Mouse (Mus musculus): ENCODE measurements around the gene Tdgf1.

The Tdgf1 gene

GRCm38 (mm10) chr9:110945926-110946325 is at the start of gene Tdgf1:
Gene Tdgf1, minus strand, starts transcription at chr9:110946158.
- DNase-seq (ENCODE audit: low read depth, low spot score): peak; percentile 90

GRCm38 (mm10) chr9:110994716-110995172 is 48.8 kb upstream of the Tdgf1 start:
- DNase-seq (ENCODE audit: low read depth, low spot score): peak; percentile 96

- DNase-seq (ENCODE audit: low read depth, low spot score): no peak
These were observed 47.3 kb upstream of the Tdgf1 start for GRCm38 (mm10) chr9:110993281-110993709.

GRCm38 (mm10) chr9:110990204-110990603 is 44.2 kb upstream of the Tdgf1 start, which contains the start of gene Rtp3:
Gene Rtp3, minus strand, starts transcription at chr9:110990583.
- no peak for DNase-seq (ENCODE audit: low read depth, low spot score)

- no peak for DNase-seq (ENCODE audit: low read depth, low spot score)
These were observed 43.6 kb upstream of the Tdgf1 start for GRCm38 (mm10) chr9:110989543-110989942.

DNA sequence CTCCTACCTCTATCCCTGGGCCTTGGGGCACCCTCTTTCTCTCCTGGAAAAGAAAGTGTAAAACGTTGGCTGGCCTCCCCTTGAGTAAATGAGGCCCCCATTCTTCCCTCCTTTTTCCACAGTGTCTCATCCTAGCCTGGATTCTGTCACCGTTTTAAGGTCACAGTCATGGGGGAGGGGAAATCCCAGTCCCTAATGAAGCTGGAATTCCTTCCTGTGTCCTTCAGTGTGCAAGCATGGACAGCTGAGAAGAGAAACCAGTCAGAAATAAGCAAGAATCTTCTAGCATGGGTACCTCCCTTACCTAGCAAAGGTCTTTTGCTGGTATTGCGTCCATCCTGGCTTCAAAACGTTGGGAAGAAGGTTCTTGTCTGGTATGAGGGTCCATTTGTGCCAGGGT is 43.2 kb upstream of the Tdgf1 start:
- DNase-seq (ENCODE audit: low read depth, low spot score): no peak

- no peak for DNase-seq (ENCODE audit: low read depth, low spot score)
These were observed 42.1 kb upstream of the Tdgf1 start for GRCm38 (mm10) chr9:110988078-110988477.

DNA sequence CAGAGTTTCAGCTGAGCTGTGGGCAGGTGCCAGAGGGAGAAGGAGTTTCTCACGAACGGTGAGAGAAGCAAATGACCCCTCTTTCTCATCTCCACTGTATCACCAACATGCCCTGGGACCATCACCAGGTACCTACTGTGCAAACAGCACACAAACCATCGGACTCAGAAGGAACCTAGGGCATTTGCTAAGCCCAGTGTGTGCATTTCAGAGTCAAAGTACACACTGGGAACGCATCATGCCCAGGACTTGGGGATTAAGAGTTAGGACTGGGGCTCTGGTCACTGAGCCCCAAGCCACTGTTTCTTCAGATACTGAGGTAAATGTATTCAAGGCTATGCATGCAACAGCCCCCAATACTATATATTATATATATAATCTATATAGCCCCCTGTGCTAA is 41.4 kb upstream of the Tdgf1 start:
- DNase-seq (ENCODE audit: low read depth, low spot score): no peak

DNA sequence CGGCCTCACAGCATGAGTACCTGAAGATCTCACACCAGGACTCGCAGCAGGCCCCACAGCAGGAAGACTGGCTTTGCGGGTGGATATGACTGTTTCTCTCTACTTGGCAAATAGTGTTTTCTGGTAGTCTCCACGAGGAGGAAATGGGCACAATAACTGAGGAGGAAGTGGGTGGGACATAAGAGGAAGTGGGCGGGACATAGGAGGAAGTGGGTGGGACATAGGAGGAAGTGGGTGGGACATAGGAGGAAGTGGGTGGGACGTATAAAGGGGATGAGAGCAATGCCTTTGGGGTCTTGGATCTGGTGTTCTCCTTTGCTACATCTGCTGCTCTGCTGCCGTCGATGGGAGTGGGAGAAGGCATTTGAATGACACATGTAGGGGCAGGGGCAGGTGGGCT is 40.0 kb upstream of the Tdgf1 start:
- no peak for DNase-seq (ENCODE audit: low read depth, low spot score)

GRCm38 (mm10) chr9:110985541-110985940 is 39.6 kb upstream of the Tdgf1 start:
- no peak for DNase-seq (ENCODE audit: low read depth, low spot score)

- peak; percentile 71 for DNase-seq (ENCODE audit: low read depth, low spot score)
These were observed 38.1 kb upstream of the Tdgf1 start for GRCm38 (mm10) chr9:110984096-110984495.

DNA sequence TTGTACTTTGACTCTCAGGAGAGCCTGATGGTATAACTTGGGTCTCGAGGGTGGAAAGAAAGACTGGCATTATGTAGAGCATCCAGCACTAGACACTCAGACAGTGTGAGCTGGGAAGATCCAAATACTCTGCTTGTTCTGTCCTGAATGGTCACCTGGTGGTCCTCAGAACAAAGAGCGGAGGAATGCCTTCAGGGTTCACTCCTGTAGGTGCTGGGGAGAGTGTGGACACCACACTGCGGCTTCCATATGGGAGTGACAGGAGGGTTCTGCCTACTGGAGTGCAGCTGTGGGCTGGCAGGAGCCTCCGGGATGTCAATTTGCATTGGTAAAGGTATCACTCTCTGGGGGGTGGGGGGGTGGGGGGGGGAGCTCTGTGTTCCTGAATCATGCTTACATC is 36.4 kb upstream of the Tdgf1 start:
- no peak for DNase-seq (ENCODE audit: low read depth, low spot score)

GRCm38 (mm10) chr9:110979411-110979810 is 33.5 kb upstream of the Tdgf1 start:
- peak; percentile 89 for DNase-seq (ENCODE audit: low read depth, low spot score)

DNA sequence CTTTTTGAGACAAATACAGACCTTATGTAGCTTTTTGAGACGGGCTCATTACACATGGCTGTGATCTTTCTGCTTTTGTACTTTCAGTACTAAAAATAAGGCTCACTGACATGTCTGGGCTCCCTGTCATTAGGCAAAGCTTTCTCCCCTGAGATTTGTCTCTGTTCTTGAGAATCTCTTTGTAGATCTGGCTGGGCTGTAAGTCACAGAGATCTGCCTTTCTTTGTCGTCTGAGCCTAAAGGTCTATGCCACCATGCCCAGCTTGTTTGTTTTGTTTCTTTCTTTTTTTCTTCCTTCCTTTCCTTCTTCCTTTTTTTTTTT is 19.9 kb upstream of the Tdgf1 start:
- no peak for DNase-seq (ENCODE audit: low read depth, low spot score)

- peak; percentile 94 for DNase-seq (ENCODE audit: low read depth, low spot score)
These were observed 19.3 kb upstream of the Tdgf1 start for GRCm38 (mm10) chr9:110965062-110965909.

DNA sequence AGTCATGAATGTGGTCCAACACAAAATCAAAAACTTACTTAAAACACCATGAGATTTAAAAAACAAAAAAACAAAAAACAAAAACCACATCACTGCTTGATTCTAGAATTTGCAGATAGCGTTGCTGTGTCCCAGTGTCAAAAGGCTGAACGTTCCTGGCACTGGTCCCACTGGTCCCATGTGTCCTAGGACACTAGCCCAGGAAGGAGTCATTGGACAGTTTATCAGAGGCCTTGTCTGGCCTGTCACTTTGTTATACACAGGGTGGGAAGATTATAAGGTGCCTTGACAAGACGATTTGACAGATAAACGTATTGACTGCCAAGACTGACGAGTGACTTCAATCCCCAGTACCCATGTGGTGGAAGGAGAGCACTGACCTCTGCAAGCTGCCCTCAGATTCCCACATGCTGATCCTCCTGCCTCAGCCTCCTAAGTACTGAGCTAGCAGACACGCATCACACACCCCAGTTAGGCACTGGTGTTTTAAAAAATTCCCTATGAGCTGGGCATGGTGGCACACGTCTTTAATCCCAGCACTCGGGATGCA is 17.7 kb upstream of the Tdgf1 start:
- DNase-seq (ENCODE audit: low read depth, low spot score): no peak

- DNase-seq (ENCODE audit: low read depth, low spot score): no peak
These were observed 15.4 kb upstream of the Tdgf1 start for GRCm38 (mm10) chr9:110961386-110961785.

GRCm38 (mm10) chr9:110960230-110961149 is 14.5 kb upstream of the Tdgf1 start:
- peak; percentile 71 for DNase-seq (ENCODE audit: low read depth, low spot score)

DNA sequence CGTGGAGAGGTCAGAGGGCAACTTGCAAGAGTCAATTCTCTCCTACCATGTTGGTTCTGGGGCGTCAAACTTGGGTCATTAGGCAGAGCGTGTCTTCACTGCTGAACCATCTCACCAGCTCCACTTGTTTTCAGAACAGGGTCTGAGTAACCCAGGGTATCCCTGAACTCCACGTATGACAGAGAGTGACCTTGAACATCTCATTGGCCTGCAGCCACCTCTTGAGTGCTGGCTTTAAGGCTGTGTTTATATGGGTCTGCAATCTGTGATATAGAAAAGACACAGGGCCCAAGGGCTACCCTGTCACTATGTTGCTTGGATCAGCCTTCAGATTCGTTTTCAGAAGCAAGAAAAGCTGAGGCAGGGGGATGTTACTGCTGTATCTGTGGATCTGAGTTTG is 13.7 kb upstream of the Tdgf1 start:
- no peak for DNase-seq (ENCODE audit: low read depth, low spot score)

- DNase-seq (ENCODE audit: low read depth, low spot score): no peak
These were observed 10.0 kb upstream of the Tdgf1 start for GRCm38 (mm10) chr9:110955962-110956361.

DNA sequence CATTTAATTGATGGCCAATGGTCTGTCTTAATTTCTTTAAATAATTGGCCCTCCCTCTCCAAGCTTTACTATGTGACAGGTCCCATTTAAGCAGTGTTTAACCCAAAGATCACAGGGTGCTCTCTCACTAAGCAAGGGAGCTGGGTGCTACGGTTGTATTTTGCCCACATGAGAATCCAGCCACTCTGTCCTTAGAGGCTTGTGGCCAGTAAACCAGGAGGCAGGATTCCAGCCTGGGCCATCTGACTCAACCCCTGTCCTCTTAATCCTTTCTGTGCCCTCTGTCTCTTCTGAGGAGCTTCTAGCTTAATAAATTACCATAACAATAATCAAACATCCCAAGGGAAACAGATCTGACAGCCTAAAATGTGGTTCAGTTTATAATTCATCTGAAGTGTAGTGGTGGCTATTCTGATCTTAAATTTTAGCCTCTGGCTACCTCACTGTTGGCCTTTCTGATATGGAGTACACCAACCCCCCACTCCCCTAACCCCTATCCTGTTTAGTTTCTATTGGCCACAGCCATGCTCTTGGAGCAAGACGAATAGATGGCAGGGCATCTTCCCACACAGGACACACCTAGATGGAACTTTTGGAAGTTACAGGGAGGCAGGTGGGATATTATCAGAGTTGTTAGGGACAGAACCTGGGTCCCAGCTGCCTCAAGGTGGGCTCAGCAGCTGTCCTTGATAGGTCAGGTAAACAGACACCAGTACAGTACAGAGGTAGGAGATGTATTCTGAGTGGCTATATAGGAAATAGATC is 8.9 kb upstream of the Tdgf1 start:
- DNase-seq (ENCODE audit: low read depth, low spot score): no peak

Measured in ZHBTc4 (cell line).